8 mouse cellular contexts compared by ENCODE assay signal in genomic region chr4:53632011-53632349, GRCm38 (mm10). TPM values are rescaled to one million over a fixed set of nuclear protein-coding genes. Genes with fewer than 3 reads are reported as not detected.
DNase-seq lines count a peak whose midpoint lies in the region; ATAC-seq and TF ChIP-seq lines count a peak whose summit lies in the region.

No protein-coding gene starts in this region.

- no peak for TF ChIP-seq CTCF in heart, adult 2 months (IDR thresholded peaks at IDR 0.05)
- TF ChIP-seq CTCF in C2C12 (IDR thresholded peaks at IDR 0.05; ENCODE audit: control insufficient read depth, insufficient read depth, insufficient read length), result no peak

- TF ChIP-seq EP300 in heart, adult 2 months (IDR thresholded peaks at IDR 0.05; ENCODE audit: insufficient read depth, low read depth, low read length), result no peak

- H3K36me3 ChIP-seq in heart, adult 2 months (ENCODE audit: control insufficient read depth, insufficient read depth, low read length), result peaks cover 15% of the 10 kb centered on the region
- H3K36me3 ChIP-seq in C2C12 (ENCODE audit: control insufficient read depth, insufficient read depth) (no peaks in the 10 kb centered on the region), macrophage (ENCODE audit: inconsistent target) (no peaks in the 10 kb centered on the region)

- peak overlapping the region; percentile 78 for H3ac ChIP-seq in C2C12 (ENCODE audit: control insufficient read depth, insufficient read length, low read depth)

- peaks cover 12% of the 10 kb centered on the region for H3K79me3 ChIP-seq in C2C12 (ENCODE audit: low read depth)

- peak overlapping the region; percentile 87 for H3K9ac ChIP-seq in heart, adult 2 months (ENCODE audit: low read depth, low read length)

- intact Hi-C loops in heart, adult 2 months (cut with DNase I), result loop anchor here (2.0 to 5.0 kb wide), 2 partner anchors 35 to 190 kb away; partner anchors contain the start of gene Slc44a1
- intact Hi-C loops in left cerebral cortex, postnatal 14 days (cut with DNase I), result no loop called here

- H3K4me1 ChIP-seq in heart, adult 2 months (ENCODE audit: control insufficient read depth, insufficient read depth, low read length), result peaks cover 14% of the 10 kb centered on the region

- under 1% methylated on average over 5 of the region's 5 CpGs for WGBS in heart, adult 2 months
- WGBS in macrophage (ENCODE audit: missing documents), result 4% methylated on average over 5 of the region's 5 CpGs

- H3K27me3 ChIP-seq in heart, adult 2 months (ENCODE audit: control insufficient read depth, insufficient read depth, low read length), result no peaks in the 10 kb centered on the region
- H3K27me3 ChIP-seq in C2C12 (ENCODE audit: control insufficient read depth, insufficient read depth, insufficient read length), result no peaks in the 10 kb centered on the region

- TF ChIP-seq POLR2A in heart, adult 2 months (IDR thresholded peaks at IDR 0.05; ENCODE audit: insufficient read depth, low read depth, low read length), result no peak

- ATAC-seq in granulocyte monocyte progenitor cell, adult 5-6 weeks (replicated peaks; ENCODE audit: poor library complexity, severe bottlenecking), result peak; percentile 38
- no peak for ATAC-seq in activated CD4-positive, CD25-positive, alpha-beta regulatory T cell, adult 4 months

- H3K4me3 ChIP-seq in heart, adult 2 months, result peak overlapping the region; percentile 87
- H3K4me3 ChIP-seq in C2C12 (ENCODE audit: insufficient read depth, poor library complexity, severe bottlenecking), result peak overlapping the region; percentile 45
- peak overlapping the region; percentile 40 for H3K4me3 ChIP-seq in macrophage (ENCODE audit: inconsistent target)

- no peaks in the 10 kb centered on the region for H3K79me2 ChIP-seq in heart, adult 2 months (replicated peaks; ENCODE audit: control insufficient read depth, insufficient read depth, low read length)
- peaks cover 41% of the 10 kb centered on the region for H3K79me2 ChIP-seq in C2C12 (ENCODE audit: control insufficient read depth, insufficient read depth)
- no peaks in the 10 kb centered on the region for H3K79me2 ChIP-seq in macrophage (ENCODE audit: inconsistent target)

- H3K27ac ChIP-seq in heart, adult 2 months, result peak overlapping the region; percentile 88
- no peak overlapping the region for H3K27ac ChIP-seq in macrophage

- no peak for DNase-seq in heart, adult 2 months
- DNase-seq in heart, adult 9 months (ENCODE audit: low spot score in 2 of 2), result no peak
- DNase-seq in left cerebral cortex, postnatal 14 days (ENCODE audit: low spot score in 2 of 2), result no peak
- no peak for DNase-seq in layer of hippocampus, adult 9-10 months (ENCODE audit: low spot score)

TF ChIP-seq in C2C12, 6 proteins besides CTCF, POLR2A, EP300 and RAD21:
- TF ChIP-seq FOSL1 (IDR thresholded peaks at IDR 0.05; ENCODE audit: insufficient read depth, low read length, poor library complexity, severe bottlenecking) (no peak), CEBPB (IDR thresholded peaks at IDR 0.05; ENCODE audit: low read depth) (no peak), USF1 (IDR thresholded peaks at IDR 0.05; ENCODE audit: low read depth) (no peak), MYOG (IDR thresholded peaks at IDR 0.05; ENCODE audit: control insufficient read depth, extremely low read depth, insufficient read length) (no peak), MAX (IDR thresholded peaks at IDR 0.05) (no peak), MYOD1 (IDR thresholded peaks at IDR 0.05; ENCODE audit: control insufficient read depth, insufficient read length, low read depth) (no peak)

RNA-seq across cellular contexts. Expression of gene Fsd1l, which starts 0.7 kb away (rescaled TPM):
- total RNA-seq in heart, adult 2 months (2021), result 10 to 100 TPM; 48.7 to 48.9 TPM
- 5.8 and 15.8 TPM in 2 replicates for polyA plus RNA-seq in heart, adult 2 months (2012; rRNA removed)
- polyA plus RNA-seq in C2C12 (2012; fragmentation: generic; extraction: Trizol) (0.29 TPM), macrophage (2018) (0.38 to 1.6 TPM (median 0.65 TPM) in 3 replicates)
- 7.6 and 8.7 TPM in 2 replicates for total RNA-seq in granulocyte monocyte progenitor cell, adult 5-6 weeks (2014; fragmentation: Nextera tagmentation)
- 2.5 and 4.1 TPM in 2 replicates for total RNA-seq in granulocyte monocyte progenitor cell, adult 5-6 weeks (2017)
- 10 to 100 TPM in 7 of 26 experiments, 1 to 10 TPM in 19; 1.9 to 41.9 (median 6.5) TPM for total RNA-seq in macrophage (2018; cell fraction: chromatin; rRNA removed)
- 1 to 10 TPM in 6 of 26 experiments, under 1 TPM in 20; 0.22 to 1.9 (median 0.83) TPM for total RNA-seq in macrophage (2018; cell fraction: cytosol; rRNA removed)
- total RNA-seq in macrophage (2018; cell fraction: nucleus; rRNA removed), result 10 to 100 TPM in 4 of 26 experiments, 1 to 10 TPM in 22; 1.1 to 41.8 (median 3.8) TPM
- polyA plus RNA-seq in activated CD4-positive, CD25-positive, alpha-beta regulatory T cell, adult 4 months (2017; shearing (Covaris generic)), result 1 to 10 TPM; 4.5 to 5.7 TPM
- 10 to 100 TPM; 36.0 to 38.9 TPM for total RNA-seq in left cerebral cortex, postnatal 14 days (2021)
